Mouse (Mus musculus): ENCODE results near the gene Galnt2.

Galnt2 gene

DNA sequence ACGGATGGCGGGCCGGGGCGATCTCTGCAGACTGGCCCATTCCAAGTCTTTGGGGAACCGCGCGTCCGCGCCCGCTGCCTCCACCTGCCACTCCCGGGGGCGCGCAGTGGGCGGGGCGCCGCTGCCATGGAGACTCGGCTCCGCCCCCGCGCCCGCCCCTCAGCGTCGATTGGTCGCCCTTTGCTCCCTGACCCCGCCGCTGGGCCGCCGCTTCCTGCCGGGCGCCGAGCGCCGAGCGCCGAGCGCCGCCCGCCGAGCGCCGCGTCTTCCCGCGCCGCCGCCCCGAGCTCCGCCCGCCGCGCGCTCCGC lies at the start of gene Galnt2:
TSS of gene Galnt2 (plus strand) at position 216 of the 309 bp plus-strand sequence.
- peak; percentile 92 for DNase-seq

GRCm38 (mm10) chr8:124181751-124182150 lies 49.4 kb upstream of the Galnt2 start:
- DNase-seq, result no peak

GRCm38 (mm10) chr8:124182224-124182623 lies 49.0 kb upstream of the Galnt2 start:
- DNase-seq, result no peak

GRCm38 (mm10) chr8:124184078-124184477 lies 47.1 kb upstream of the Galnt2 start:
- DNase-seq, result no peak

- no peak for DNase-seq
These were observed 46.7 kb upstream of the Galnt2 start for GRCm38 (mm10) chr8:124184507-124184906.

DNA sequence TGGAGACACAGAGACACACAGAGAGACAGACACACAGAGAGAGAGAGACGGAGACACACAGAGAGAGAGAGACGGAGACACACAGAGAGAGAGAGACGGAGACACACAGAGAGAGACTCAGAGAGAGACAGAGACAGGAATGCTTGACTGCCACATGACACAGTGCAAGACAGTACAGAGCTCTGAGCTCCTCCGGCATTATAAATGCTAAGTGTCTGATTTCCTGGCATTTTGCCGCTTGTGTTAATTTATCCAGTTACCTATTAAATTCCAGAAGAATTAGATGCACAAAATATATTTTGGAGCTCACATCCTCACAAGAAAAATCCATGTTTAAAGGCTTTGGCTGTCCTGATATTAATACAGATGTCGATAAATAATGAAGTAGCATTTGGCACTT lies 46.1 kb upstream of the Galnt2 start:
- DNase-seq, result no peak

- DNase-seq, result no peak
These were observed 40.8 kb upstream of the Galnt2 start for GRCm38 (mm10) chr8:124190388-124190787.

GRCm38 (mm10) chr8:124192242-124192641 lies 38.9 kb upstream of the Galnt2 start:
- DNase-seq, result no peak

DNA sequence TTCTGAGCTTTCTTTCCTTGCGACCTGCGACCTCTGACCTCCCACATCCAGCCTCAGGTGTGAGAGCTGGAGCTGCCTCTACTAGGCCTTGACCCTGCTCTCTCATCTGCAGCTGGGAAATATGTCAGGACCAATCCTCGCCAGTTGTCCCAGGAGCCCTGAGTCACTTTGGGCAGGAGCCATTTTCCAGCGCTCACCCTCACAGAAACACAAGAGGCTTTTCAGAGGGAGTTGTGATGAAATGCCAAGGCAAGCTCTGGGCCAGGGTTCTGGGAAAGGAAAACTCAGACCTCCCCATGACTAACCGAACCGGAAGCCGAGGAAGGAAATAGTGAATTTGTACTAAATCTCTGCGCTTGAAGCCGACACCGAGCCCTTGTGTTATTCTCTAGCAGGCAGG lies 38.2 kb upstream of the Galnt2 start:
- DNase-seq, result peak; percentile 18

DNA sequence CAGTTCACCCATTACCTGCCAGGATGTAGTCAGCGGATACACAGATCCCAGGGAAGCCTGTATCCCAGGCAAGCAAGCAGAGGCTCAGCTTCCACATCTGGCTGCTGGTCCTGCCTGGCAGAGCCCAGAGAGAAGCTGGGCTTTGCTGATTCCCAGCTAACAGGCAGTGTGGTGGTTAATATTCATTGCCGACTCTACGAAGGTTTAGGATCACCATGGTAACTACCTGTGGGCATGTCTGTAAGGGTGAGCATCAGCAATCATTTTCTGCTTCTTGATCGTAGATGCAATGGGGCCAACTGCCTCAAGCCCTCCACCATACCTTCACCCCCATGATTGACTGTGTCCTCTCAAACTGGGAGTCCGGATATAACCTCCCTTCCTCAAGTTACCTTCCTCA lies 37.2 kb upstream of the Galnt2 start:
- DNase-seq, result no peak

DNA sequence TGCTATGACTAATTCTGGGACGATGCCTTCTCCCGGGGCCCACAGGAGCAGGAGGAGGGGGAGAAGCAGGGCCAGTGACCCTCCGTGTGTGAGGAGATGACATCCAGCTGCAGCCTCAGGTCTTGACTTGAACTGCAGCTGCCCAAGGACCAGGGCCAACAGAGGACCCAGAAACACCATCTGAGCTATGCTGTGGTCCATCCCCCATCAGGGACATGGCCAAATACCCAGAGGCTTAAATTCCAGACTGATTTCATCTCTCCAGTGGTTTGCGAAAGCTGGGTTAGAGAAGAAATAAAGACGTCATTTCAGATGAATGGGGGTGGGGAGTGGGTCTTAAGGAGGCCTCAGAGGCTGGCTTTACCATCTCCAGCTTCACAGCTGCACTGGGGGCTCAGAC lies 35.0 kb upstream of the Galnt2 start:
- DNase-seq, result no peak

- no peak for DNase-seq
These were observed 34.4 kb upstream of the Galnt2 start for GRCm38 (mm10) chr8:124196797-124197196.

DNA sequence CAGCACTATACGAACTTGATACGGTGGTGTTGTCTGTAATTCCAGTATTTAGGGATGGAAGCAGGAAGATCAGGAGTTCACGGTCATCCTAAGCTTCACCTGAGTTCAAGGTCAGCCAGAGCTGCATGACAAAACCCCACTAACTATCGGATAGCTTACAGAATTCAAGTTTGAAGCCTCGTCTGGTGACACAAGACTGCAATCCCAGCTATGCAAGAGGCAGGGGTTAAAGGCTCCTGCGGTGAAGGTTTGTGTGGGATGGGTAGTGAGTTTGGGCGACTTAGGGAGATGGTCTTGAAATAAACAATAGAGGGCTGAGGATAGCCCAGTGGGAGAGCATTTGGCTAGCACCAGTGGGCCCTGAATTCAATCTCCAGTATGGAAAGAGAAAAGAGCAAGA lies 33.0 kb upstream of the Galnt2 start:
- no peak for DNase-seq

- no peak for DNase-seq
These were observed 30.8 kb upstream of the Galnt2 start for GRCm38 (mm10) chr8:124200400-124200799.

DNA sequence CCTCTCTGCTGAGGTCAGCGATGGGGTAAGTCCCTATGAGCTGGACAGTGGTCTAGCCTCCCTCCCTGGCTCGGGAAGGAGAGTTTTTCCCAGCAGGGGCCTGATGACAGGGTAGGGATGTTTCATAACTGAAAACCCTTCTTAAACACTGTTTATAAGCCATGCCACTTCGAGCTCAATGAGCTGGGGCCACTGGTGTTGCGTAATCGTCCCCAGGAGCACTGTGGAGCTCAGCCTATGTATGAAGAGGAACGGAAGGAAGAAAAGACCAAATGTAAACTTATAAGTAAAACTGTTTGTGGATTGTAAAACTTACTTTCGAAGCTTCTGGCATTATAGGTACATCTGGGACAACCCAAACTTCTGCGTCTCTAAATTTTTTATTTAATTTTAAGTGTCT lies 29.5 kb upstream of the Galnt2 start:
- DNase-seq, result no peak

GRCm38 (mm10) chr8:124202895-124203294 lies 28.3 kb upstream of the Galnt2 start:
- no peak for DNase-seq

GRCm38 (mm10) chr8:124204001-124204601 lies 27.1 kb upstream of the Galnt2 start:
- no peak for DNase-seq

DNA sequence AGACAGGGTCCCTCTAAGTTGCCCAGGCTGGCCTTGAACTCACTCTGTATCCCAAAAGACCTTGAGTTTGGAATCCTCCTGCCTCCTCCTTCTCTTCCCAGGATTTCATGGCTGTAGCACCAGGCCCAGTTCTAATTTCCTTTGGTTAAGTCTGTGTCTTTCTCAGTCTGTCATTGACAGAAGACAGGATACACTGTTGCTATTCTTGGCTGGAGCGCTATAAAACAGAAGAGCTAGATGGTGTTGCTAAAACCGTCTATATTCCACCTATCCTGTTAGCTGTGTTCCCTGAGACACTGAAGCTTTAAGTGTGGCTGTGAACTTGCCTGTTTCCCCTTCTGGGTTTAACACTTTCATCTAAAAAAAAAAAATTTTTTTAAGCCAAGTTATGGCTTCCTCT lies 19.0 kb upstream of the Galnt2 start:
- no peak for DNase-seq

DNA sequence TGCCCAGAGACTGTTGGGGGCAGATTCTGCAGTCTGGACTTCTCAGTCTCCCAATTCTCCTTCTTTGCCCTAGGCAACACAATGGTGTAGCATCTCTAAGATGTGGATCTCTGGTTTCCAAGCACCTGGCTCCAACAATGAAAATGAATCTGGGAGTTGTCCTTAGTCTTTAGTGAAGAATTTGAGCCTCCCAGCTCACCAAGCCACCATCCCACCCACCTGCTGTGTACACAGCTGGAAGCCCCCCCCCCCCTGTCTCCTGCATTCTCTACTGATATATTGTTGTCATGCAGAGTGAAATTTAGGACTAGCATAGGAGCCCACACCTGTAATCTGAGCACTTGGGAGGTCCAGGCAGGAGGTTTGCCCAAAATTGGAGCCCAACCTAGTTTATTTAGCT lies 14.2 kb upstream of the Galnt2 start:
- no peak for DNase-seq

DNA sequence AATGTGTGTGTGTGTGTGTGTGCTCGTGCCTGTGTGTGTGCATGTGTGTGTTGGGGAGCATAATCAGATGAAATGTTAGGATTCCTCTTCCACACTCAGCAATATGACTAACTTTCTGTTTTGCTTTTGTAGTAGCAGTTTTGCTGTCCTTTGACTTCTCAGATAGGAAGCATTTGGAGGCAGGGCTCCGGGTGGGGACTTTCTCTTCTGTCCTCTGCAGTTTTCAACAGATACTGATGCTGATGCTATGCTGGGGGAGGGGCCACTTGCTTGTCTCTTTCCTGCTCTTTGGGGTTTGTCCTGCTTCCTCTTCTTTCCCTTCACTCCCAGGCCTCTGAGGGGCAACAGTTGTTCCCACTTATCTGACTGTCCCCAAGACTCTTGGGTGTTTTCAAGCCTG lies 1.3 kb upstream of the Galnt2 start:
- DNase-seq, result peak; percentile 22

GRCm38 (mm10) chr8:124230496-124231175 lies 555 bp upstream of the Galnt2 start:
- DNase-seq, result peak; percentile 14

- peak; percentile 68 for DNase-seq
These were observed 491 bp downstream of the Galnt2 start for GRCm38 (mm10) chr8:124231485-124232279.

DNA sequence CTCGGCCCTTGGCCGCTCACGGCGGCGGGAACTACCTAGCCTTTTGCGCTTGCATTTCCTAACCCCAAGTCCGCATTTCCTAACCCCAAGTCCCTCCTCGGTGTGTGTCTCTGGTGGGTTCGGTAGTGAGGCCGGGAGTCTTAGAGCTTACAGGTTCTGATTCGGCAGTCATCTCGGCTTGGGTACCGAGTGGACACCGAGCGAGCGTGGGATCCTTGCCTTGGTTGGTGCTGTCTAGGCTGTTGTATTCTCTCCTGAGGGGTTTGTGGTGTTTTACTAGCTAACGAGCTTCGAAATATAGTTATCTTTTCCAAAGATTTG lies 1.0 kb downstream of the Galnt2 start:
- DNase-seq, result no peak

GRCm38 (mm10) chr8:124234496-124234895 lies 3.3 kb downstream of the Galnt2 start:
- peak; percentile 9 for DNase-seq
